Mouse (Mus musculus): ENCODE results near the gene Mical3. TPM values are rescaled to one million over a fixed set of nuclear protein-coding genes. Genes with fewer than 3 reads are reported as not detected.
"Not testable (repeated sequence)": the region's sequence is repeated elsewhere in the genome, so short reads cannot be mapped to it uniquely, and the experiment has no call there.

Gene Mical3
- polyA plus RNA-seq, 1 experiment from 2014 or later = 13.7 TPM

DNA sequence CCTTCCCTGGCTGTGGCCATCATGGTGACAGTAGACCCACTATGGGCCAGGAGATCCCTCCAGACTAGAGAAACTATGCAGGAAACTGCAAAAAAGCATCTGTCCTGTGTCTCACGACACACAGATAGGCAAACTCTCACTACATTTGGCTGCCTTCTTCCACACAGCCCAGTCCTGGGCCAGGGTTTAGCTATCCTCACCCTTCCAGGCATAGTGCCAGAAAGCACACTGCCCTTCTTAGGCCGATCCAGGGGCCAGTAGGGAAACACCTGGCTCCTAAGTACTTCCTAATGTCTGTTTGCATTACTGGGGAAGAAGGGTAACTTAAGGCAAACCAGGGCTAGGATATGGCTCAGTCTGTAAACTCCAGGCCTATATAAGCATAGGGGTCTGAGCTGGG lies 217.9 kb downstream of the Mical3 start:
- no peaks in the 10 kb centered on the region; the same call in 1 of the 2 replicates for H3K36me3 ChIP-seq
- H3K9ac ChIP-seq = no peak overlapping the region
- H3K4me2 ChIP-seq = no peak overlapping the region
- peaks cover 68% of the 10 kb centered on the region for H3K4me1 ChIP-seq
- no peak for ATAC-seq
- peak overlapping the region; percentile 86 for H3K27ac ChIP-seq
- H3K9me3 ChIP-seq (replicated peaks) = no peaks in the 10 kb centered on the region
- 70% methylated on average over 2 of the region's 2 CpGs for WGBS (ENCODE audit: insufficient replicate concordance)
- H3K27me3 ChIP-seq (replicated peaks) = no peaks in the 10 kb centered on the region
- no peak overlapping the region for H3K4me3 ChIP-seq

DNA sequence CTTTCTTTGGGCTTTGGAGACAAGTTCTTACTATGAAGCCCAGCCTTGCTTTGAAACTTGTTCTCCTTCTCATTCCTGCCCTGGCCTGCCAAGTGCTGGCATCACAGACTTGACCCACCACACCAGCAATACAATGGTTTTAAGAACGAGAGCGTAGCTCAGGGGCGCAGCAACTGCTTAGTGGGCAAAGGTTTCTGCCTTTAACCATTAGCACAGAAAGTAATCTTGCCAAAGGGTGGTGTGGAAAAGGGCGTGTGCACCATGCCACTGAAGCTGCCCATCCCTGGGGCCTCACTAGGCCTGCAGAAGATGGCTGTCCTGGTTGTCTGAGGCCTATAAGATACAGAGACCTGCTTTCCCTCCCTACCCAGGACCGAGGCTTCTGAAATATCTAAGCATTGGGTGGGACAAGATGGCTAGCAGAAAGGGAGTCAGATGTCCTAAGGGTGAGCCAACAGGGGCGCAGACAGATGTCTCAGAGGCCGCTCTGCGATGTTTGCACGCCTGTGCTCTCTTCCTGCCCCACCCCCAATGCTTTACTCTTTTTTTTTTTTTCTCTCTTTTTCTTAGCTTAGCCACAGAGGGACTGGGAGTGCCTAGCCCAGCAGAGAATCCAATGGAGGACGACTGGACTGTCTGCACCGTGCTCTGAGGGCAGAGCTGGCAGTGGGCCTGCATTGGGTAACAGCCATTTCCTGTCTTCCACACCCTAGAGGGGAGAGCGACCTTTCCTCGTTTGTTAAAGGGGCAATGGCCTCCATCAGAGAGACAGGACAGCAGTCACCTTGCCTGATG lies 219.4 kb downstream of the Mical3 start:
- peaks cover 66% of the 10 kb centered on the region for H3K4me1 ChIP-seq
- no peak for ATAC-seq

DNA sequence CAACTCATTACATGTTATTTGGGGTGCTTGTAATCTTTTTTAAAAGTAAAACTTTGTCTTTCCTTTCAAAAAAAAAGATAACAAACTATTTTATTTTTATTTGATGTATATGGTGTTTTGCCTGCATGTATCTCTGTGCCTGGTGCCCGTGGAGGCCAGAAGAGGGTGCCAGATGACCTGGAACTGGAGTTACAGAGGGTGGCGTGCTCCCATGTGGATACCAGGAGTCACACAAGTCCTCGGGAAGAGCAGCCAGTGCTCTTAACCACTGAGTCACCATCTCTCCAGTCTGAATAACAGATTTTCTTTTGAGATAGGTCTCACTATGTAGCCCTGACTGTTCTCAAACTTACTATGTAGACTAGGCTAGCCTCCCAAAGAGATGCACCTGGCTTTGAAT lies 221.3 kb downstream of the Mical3 start:
- peaks cover 19% of the 10 kb centered on the region; the same call in 1 of the 2 replicates for H3K36me3 ChIP-seq
- peaks cover 62% of the 10 kb centered on the region for H3K4me1 ChIP-seq
- 67% methylated on average over 3 of the region's 3 CpGs for WGBS (ENCODE audit: insufficient replicate concordance)
- H3K4me2 ChIP-seq = no peak overlapping the region
- H3K4me3 ChIP-seq = no peak overlapping the region
- H3K9me3 ChIP-seq (replicated peaks) = no peaks in the 10 kb centered on the region
- no peak overlapping the region for H3K9ac ChIP-seq
- no peak overlapping the region for H3K27ac ChIP-seq
- no peaks in the 10 kb centered on the region for H3K27me3 ChIP-seq (replicated peaks)
- ATAC-seq = no peak

More for the DNA sequence above, 219.4 kb downstream of the Mical3 start:
- Histone ChIP-seq H3K4me3 (no peak overlapping the region), H3K9me3 (replicated peaks) (no peaks in the 10 kb centered on the region), H3K27me3 (replicated peaks) (no peaks in the 10 kb centered on the region), H3K4me2 (peak overlapping the region; percentile 9; the same call in 1 of the 2 replicates), H3K27ac (peak overlapping the region; percentile 86), H3K36me3 (peaks cover 13% of the 10 kb centered on the region; the same call in 1 of the 2 replicates), H3K9ac (no peak overlapping the region)
- 57% methylated on average over 13 of the region's 13 CpGs for WGBS (ENCODE audit: insufficient replicate concordance)

DNA sequence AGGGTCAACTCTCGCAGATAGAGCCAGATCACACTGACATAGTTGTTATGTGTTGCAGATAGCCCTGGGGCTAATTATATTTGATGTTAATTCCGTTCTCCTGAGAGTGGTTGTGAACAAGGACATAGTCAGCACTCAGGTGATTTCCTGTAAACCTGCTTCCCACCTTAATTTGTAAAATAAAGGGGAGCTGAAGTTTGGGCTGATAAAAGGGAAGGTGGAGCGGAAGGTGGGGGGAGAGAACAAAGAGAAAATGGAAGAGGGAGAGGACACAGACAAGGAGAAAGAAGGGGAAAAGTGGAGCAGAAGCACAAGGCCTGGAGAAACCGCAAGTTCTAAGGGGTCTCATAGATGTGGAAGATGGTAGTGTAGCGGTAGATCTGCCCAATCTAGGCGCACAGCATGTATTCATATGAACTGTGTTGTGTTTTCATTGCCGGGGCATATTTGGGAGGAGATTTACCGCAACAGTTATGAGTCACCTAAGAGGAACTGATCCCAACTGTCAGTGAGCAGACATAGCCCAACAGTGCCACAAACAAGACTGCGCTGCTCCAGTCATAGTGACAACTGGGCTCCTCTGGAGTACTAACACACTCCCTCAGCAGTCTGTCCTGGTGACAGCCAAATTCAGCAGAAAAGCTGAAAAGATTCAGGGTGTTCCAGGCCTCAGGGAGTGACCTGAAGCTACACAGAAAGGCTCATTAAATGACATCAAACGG lies 222.8 kb downstream of the Mical3 start:
- not testable (repeated sequence) for H3K9ac ChIP-seq; ATAC-seq; H3K4me2 ChIP-seq; H3K27me3 ChIP-seq (replicated peaks); H3K27ac ChIP-seq; H3K4me3 ChIP-seq; H3K9me3 ChIP-seq (replicated peaks)
- WGBS (ENCODE audit: insufficient replicate concordance) = 83% methylated on average over 10 of the region's 10 CpGs
- Histone ChIP-seq H3K36me3 (peaks cover 19% of the 10 kb centered on the region; the same call in 1 of the 2 replicates), H3K4me1 (peaks cover 59% of the 10 kb centered on the region)

DNA sequence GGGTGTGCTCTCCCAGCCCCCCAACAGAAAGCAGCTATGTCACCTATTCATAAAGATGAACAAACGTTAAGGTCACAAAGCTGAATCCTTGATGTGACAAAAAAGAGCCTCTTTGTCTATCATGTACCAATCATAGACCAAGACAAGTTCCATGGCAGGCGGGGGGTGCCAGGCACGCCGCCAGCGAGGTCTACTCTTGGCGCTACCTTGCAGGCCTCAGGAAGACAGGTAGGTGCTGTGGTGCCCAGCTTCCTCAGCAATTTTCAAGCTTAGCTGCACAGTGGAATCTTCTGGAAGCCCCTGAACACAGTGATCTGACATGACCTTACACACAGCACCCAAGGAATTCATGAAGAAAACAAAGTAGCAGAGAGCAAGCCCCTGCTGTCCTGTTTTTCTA lies 224.3 kb downstream of the Mical3 start:
- Histone ChIP-seq H3K9me3 (replicated peaks) (no peaks in the 10 kb centered on the region), H3K4me2 (no peak overlapping the region), H3K27ac (no peak overlapping the region), H3K27me3 (replicated peaks) (no peaks in the 10 kb centered on the region), H3K36me3 (peaks cover 22% of the 10 kb centered on the region), H3K4me3 (no peak overlapping the region), H3K4me1 (peaks cover 54% of the 10 kb centered on the region), H3K9ac (no peak overlapping the region)
- ATAC-seq = no peak
- WGBS (ENCODE audit: insufficient replicate concordance) = 92% methylated on average over 6 of the region's 6 CpGs

DNA sequence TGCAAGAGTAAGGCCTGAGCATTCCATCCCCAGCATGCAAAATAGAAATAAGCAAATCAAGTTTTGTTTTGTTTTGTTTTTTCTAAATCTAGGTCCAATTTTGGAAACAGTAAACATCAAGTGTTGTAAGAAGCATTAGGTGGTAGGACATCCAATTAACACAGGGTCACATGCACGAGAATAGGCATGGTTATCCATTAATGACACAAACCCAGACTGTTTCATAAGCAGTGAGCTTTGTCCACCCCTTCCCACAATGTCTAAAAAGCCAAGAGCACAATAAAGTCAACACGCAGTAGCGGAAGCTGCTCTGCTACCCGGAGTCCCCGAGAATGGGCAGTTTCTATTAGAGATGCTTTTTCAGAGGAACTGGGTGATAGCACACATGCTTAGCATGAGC lies 225.7 kb downstream of the Mical3 start:
- no peak overlapping the region for H3K9ac ChIP-seq
- H3K4me3 ChIP-seq = no peak overlapping the region
- peaks cover 43% of the 10 kb centered on the region for H3K4me1 ChIP-seq
- WGBS (ENCODE audit: insufficient replicate concordance) = 79% methylated on average over 5 of the region's 5 CpGs
- no peak for ATAC-seq
- no peak overlapping the region for H3K27ac ChIP-seq
- no peaks in the 10 kb centered on the region for H3K9me3 ChIP-seq (replicated peaks)
- H3K4me2 ChIP-seq = no peak overlapping the region
- H3K36me3 ChIP-seq = peaks cover 35% of the 10 kb centered on the region
- no peaks in the 10 kb centered on the region for H3K27me3 ChIP-seq (replicated peaks)

DNA sequence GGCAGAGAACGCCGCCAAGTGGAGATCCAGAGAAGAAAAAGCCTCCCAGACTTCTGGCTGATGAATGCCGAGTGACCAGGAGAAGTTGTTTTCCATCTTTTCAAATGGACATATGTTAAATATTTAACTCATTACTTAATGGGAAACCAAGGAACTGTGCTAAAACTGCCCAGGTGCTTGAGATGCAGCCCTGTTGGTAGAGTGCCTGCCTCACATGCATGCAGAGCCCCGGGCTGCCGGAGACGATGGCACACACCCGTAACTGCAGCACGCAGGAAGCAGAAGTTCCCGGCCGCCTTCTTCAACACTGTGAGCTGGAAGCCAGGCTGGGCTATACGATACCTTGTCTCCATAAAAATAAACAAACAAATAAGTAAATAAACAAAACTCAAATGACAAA lies 226.8 kb downstream of the Mical3 start:
- no peaks in the 10 kb centered on the region for H3K9me3 ChIP-seq (replicated peaks)
- no peaks in the 10 kb centered on the region for H3K27me3 ChIP-seq (replicated peaks)
- H3K9ac ChIP-seq = no peak overlapping the region
- peaks cover 43% of the 10 kb centered on the region for H3K4me1 ChIP-seq
- peaks cover 45% of the 10 kb centered on the region for H3K36me3 ChIP-seq
- WGBS (ENCODE audit: insufficient replicate concordance) = 68% methylated on average over 11 of the region's 11 CpGs
- 0 out of 2 replicates have a peak overlapping the region, but pooled peaks have one; percentile 26 for H3K27ac ChIP-seq
- no peak overlapping the region; the same call in 1 of the 2 replicates for H3K4me2 ChIP-seq
- H3K4me3 ChIP-seq = no peak overlapping the region
- ATAC-seq = no peak

DNA sequence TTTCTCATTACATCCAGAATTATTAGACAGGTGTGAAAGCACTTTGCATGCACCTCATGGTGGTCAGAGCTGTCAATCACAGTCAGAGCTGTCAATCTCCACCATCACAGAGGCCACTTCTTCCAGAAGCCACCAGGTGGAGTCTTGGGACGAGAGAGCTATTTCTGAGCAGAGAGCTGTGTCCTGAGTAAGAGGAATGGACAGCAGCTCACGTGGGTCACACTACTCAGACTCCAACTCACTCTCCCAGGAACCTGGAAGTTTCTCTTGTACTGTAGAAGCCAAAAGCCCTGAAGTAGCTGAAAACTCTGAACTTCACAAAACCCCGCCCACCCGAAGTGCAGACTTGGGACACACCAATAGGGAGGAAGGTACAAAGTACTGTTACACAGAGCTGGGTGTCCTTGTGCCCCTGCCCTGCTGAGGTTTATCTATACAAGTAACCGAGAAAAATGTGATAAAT lies 227.3 kb downstream of the Mical3 start:
- H3K4me3 ChIP-seq = no peak overlapping the region
- H3K4me2 ChIP-seq = no peak overlapping the region
- no peaks in the 10 kb centered on the region for H3K27me3 ChIP-seq (replicated peaks)
- 0 out of 2 replicates have a peak overlapping the region, but pooled peaks have one; percentile 26 for H3K27ac ChIP-seq
- peak; percentile 61 for ATAC-seq
- peaks cover 43% of the 10 kb centered on the region for H3K4me1 ChIP-seq
- peaks cover 47% of the 10 kb centered on the region for H3K36me3 ChIP-seq
- no peak overlapping the region for H3K9ac ChIP-seq
- no peaks in the 10 kb centered on the region for H3K9me3 ChIP-seq (replicated peaks)
- WGBS (ENCODE audit: insufficient replicate concordance) = 42% methylated on average over 5 of the region's 5 CpGs

DNA sequence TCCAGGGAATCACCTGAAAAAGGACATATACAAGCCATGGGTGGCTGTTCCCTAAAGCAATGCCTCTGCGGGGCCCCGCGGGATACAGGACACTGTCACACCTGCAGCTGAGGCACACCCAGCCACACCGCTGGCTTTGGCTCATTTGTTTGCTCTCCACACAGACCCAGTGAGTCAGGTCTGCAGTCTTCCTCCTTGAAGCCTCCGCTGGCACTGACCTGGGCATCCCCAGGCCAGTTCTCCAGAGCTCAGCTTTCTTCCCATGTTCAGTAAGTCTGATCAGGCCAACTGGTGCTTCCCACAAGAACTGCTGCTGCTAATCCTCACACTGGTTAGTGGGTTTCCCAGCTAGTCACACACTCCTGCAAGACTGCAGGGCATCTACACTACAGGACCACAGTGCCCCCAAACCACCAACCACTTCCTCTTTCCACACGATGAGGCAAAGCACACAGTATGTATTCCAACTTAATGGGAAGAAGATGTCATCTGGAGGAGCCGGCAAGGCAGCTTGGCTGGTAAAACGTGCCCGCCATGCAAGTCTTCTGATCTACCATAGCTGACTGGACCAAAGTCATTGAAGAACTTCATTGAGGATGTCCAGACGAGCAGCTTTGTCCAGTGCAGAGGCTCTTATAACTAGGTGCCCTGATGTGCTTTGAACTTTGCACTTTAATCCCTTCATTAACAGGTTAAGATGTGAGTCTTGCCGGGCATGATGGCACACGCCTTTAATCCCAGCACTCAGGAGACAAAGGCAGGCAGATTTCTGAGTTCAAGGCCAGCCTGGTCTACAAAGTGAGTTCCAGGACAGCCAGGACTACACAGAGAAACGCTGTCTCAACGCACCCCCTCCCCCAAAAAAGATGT lies 228.8 kb downstream of the Mical3 start:
- 76% methylated on average over 14 of the region's 14 CpGs for WGBS (ENCODE audit: insufficient replicate concordance)
- Histone ChIP-seq H3K4me2 (no peak overlapping the region), H3K4me3 (no peak overlapping the region), H3K27me3 (replicated peaks) (no peaks in the 10 kb centered on the region), H3K36me3 (peaks cover 48% of the 10 kb centered on the region), H3K27ac (no peak overlapping the region), H3K9me3 (replicated peaks) (no peaks in the 10 kb centered on the region), H3K4me1 (peaks cover 38% of the 10 kb centered on the region), H3K9ac (no peak overlapping the region)
- no peak for ATAC-seq

DNA sequence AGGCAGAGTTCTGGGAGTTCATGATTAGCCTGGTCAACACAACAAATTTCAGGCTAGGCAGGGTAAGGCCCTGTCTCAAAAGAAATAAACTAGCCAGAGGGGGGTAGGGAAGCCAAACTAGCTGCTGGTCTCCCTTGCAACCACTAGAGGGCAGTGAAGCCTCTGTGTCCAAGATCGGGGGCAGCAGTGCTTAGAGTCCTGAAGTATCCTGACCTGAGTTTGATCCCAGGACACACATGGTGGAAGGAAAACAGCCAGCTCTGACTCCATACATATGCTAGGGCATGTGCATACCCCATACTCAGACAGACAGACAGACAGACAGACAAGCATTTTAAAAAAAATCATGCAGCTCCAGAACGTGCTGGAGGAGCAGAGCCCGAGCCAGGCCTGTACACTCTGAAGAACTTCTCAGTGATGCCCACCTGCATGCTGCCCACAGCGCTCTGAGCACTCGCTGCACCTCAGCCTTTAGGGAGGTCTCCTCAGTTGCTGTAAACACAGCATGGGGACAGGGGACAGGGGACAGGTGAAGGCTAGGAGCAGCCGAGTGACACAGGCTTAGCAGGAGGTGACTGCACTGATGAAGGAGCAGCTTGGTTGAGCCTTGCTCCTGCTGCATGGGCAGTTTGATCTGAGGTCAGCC lies 232.5 kb downstream of the Mical3 start:
- H3K4me2 ChIP-seq = no peak overlapping the region
- H3K4me3 ChIP-seq = no peak overlapping the region
- H3K36me3 ChIP-seq = peaks cover 72% of the 10 kb centered on the region
- ATAC-seq = peak; percentile 30
- no peaks in the 10 kb centered on the region for H3K9me3 ChIP-seq (replicated peaks)
- 65% methylated on average over 6 of the region's 6 CpGs for WGBS (ENCODE audit: insufficient replicate concordance)
- peaks cover 11% of the 10 kb centered on the region for H3K4me1 ChIP-seq
- no peak overlapping the region for H3K9ac ChIP-seq
- H3K27me3 ChIP-seq (replicated peaks) = no peaks in the 10 kb centered on the region
- H3K27ac ChIP-seq = no peak overlapping the region

DNA sequence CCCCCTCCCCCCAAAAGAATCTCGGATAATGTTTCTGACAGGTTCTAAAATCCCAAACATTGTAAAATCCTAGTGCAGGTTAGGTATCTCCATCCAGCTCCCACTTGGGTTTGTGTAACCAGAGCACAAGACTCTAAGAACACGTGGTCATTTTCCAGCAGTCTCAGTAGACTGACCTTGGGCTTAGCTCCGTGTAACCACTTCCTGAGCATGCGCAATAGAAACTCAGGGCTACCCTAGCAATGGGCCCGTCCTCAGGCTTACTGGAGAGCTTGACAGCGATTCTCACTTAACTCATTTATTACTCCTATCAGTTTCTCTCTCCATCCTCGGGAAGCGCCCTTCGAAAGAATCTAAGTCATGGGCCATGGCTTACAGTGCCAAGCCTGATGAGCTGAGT lies 236.3 kb downstream of the Mical3 start:
- Histone ChIP-seq H3K27ac (no peak overlapping the region), H3K9me3 (replicated peaks) (no peaks in the 10 kb centered on the region), H3K27me3 (replicated peaks) (no peaks in the 10 kb centered on the region), H3K36me3 (peaks cover 88% of the 10 kb centered on the region), H3K4me2 (no peak overlapping the region), H3K9ac (no peak overlapping the region), H3K4me3 (no peak overlapping the region), H3K4me1 (no peaks in the 10 kb centered on the region)
- no peak for ATAC-seq
- WGBS (ENCODE audit: insufficient replicate concordance) = 80% methylated on average over 9 of the region's 9 CpGs

Measured in liver, embryonic 12.5 days (tissue).